Mouse (Mus musculus) CH12.LX (cell line): ENCODE data around the gene Col23a1.

Experiments used
- CHD1 ChIP-seq: IDR thresholded peaks from 2 replicates; pipeline ENCODE4 v1.6.1; 2012; ENCODE audit warnings: low read depth, low read length, improper control_type of control experiment, inconsistent platforms
- CHD2 ChIP-seq: IDR thresholded peaks from 2 replicates; pipeline ENCODE4 v1.6.1; 2011; ENCODE audit warnings: low read length, improper control_type of control experiment
- CTCF ChIP-seq, 2 experiments: IDR thresholded peaks in 1 of 2; conservative IDR thresholded peaks in 1 of 2; 2 replicates each; pipeline ENCODE4 v1.5.1; 2011 to 2012; ENCODE audit warnings: low read depth in 2 of 2, low read length in 2 of 2, improper control_type of control experiment in 1 of 2, inconsistent platforms in 1 of 2, mild to moderate bottlenecking in 1 of 2, moderate library complexity in 1 of 2
- EP300 ChIP-seq: IDR thresholded peaks from 2 replicates; pipeline ENCODE4 v1.6.1; 2011; ENCODE audit warnings: low read length, improper control_type of control experiment
- JUN ChIP-seq: IDR thresholded peaks from 2 replicates; pipeline ENCODE4 v1.6.1; 2011; ENCODE audit warnings: low read depth, mild to moderate bottlenecking, low read length, improper control_type of control experiment, moderate library complexity; ENCODE audit not compliant: insufficient read depth
- NRF1 ChIP-seq: IDR thresholded peaks from 2 replicates; pipeline ENCODE4 v1.6.1; 2014; ENCODE audit warnings: low read depth, mild to moderate bottlenecking, inconsistent platforms, low read length, improper control_type of control experiment, moderate library complexity
- POLR2A ChIP-seq: IDR thresholded peaks from 2 replicates; pipeline ENCODE4 v1.6.1; 2011; ENCODE audit warnings: low read depth, mild to moderate bottlenecking, improper control_type of control experiment, low read length
- TBP ChIP-seq: conservative IDR thresholded peaks from 2 replicates; pipeline ENCODE4 v1.6.1; 2011; ENCODE audit warnings: low read depth, low read length, improper control_type of control experiment
- TCF12 ChIP-seq: IDR thresholded peaks from 2 replicates; pipeline ENCODE4 v1.6.1; 2014; ENCODE audit warnings: low read depth, mild to moderate bottlenecking, inconsistent platforms, low read length, improper control_type of control experiment
- UBTF ChIP-seq: IDR thresholded peaks from 2 replicates; pipeline ENCODE4 v1.6.1; 2012; ENCODE audit warnings: low read depth, mild to moderate bottlenecking, inconsistent platforms, low read length, improper control_type of control experiment, moderate library complexity

DNA sequence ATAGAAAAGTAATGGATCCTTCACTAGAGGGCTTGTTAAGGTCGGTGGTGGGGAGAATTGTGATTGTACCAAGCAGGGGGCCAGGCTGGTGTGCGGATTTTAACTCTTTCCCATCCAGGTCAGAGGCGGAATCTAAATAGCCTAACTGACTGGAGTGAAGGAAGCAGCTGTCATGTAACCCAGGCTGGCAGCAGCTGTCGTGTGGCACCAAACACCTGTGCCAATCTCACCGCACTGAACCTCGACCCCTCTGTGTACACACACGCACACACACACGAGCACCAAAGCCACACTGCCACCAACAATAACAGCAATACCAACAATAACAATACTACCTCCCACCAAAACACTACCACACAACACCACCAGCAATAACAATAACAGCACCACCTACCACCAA is 152.9 kb downstream of the Col23a1 start:
- TF ChIP-seq NRF1 (no peak), EP300 (no peak), POLR2A (no peak), UBTF (no peak), TCF12 (no peak), TBP (no peak), CTCF (conservative IDR thresholded peaks at IDR 0.05 in 1 of 2, IDR thresholded peaks at IDR 0.05 in 1 of 2; ENCODE audit: low read depth in 2 of 2, low read length in 2 of 2) (no peak), CHD1 (no peak), JUN (no peak), CHD2 (no peak)
